Mouse (Mus musculus) liver, embryonic 14.5 days (tissue): ENCODE results near the gene Nup107. TPM values are rescaled to one million over a fixed set of nuclear protein-coding genes. Genes with fewer than 3 reads are reported as not detected.

Experiments used
- ATAC-seq: fragments of 200-750 bp; cut with Nextera tagmentation; 2 replicates; pipeline ENCODE4 v1.8.0; 2017; ENCODE audit warnings: moderate number of reproducible peaks, mild to moderate bottlenecking, moderate library complexity; ENCODE audit not compliant: insufficient read depth
- DNase-seq, 3 experiments: peaks; one replicate each; pipeline ENCODE4 v3.0.0-alpha.2; 2012 to 2013; ENCODE audit warnings: low read depth in 3 of 3, low spot score in 3 of 3
- H3K27ac ChIP-seq: fragments of 300-500 bp; sonication (generic); 2 replicates; pipeline ENCODE4 v1.5.1; 2014; ENCODE audit warnings: moderate library complexity, mild to moderate bottlenecking, control low read depth, inconsistent platforms
- H3K27me3 ChIP-seq: fragments of 300-500 bp; sonication (generic); 2 replicates; pipeline ENCODE4 v1.6.1; 2014; ENCODE audit warnings: mild to moderate bottlenecking, low read length, moderate library complexity; ENCODE audit not compliant: control insufficient read depth, insufficient read depth
- H3K36me3 ChIP-seq: fragments of 300-500 bp; sonication (generic); replicated peaks from 2 replicates; pipeline ENCODE4 v1.6.1; 2014; ENCODE audit warnings: low read depth; ENCODE audit not compliant: control insufficient read depth, insufficient read depth
- H3K4me1 ChIP-seq, 2 experiments: fragments of 200-500 bp in 1 of 2; fragments of 300-500 bp in 1 of 2; sonication (generic) in 1 of 2; replicated peaks; 2 replicates each; pipeline ENCODE4 v1.6.1; 2012 to 2014; ENCODE audit warnings: antibody characterized with exemption in 1 of 2, inconsistent platforms in 1 of 2, low read length in 1 of 2; ENCODE audit not compliant: control insufficient read depth in 2 of 2, insufficient read depth in 2 of 2
- H3K4me2 ChIP-seq: fragments of 300-500 bp; sonication (generic); 2 replicates; pipeline ENCODE4 v1.6.1; 2014; ENCODE audit warnings: low read depth, mild to moderate bottlenecking, control low read depth, moderate library complexity
- H3K4me3 ChIP-seq, 2 experiments: fragments of 200-500 bp in 1 of 2; fragments of 300-500 bp in 1 of 2; sonication (generic) in 1 of 2; 2 replicates each; pipeline ENCODE4 v1.5.1; 2012 to 2014; ENCODE audit warnings: low read depth in 2 of 2, low read length in 2 of 2, mild to moderate bottlenecking in 2 of 2, control low read depth in 1 of 2, inconsistent platforms in 1 of 2, moderate library complexity in 1 of 2; ENCODE audit not compliant: insufficient read depth in 1 of 2
- H3K9ac ChIP-seq: fragments of 300-500 bp; sonication (generic); replicated peaks from 2 replicates; pipeline ENCODE4 v1.6.1; 2014; ENCODE audit warnings: mild to moderate bottlenecking, control low read depth, moderate library complexity
- H3K9me3 ChIP-seq: fragments of 300-500 bp; sonication (generic); 2 replicates; pipeline ENCODE4 v1.6.1; 2016; ENCODE audit warnings: low read length, mixed read lengths; ENCODE audit not compliant: control insufficient read depth
- CTCF ChIP-seq: IDR thresholded peaks from 2 replicates; pipeline ENCODE4 v1.5.1; 2016; ENCODE audit warnings: antibody characterized with exemption, low read depth, control low read depth
- EP300 ChIP-seq: IDR thresholded peaks from 2 replicates; pipeline ENCODE4 v1.6.1; 2016; ENCODE audit warnings: antibody characterized with exemption, low read depth
- WGBS: fragments of 180-500 bp; shearing (Covaris S2); extraction: QIAGEN DNeasy Blood & Tissue Kit; methylation state at CpG from one replicate; pipeline ENCODE4 v1.1.7; 2014; ENCODE audit not compliant: insufficient replicate concordance; 5-methylcytosine and 5-hydroxymethylcytosine counted together
- polyA plus RNA-seq, 2 experiments: library from polyadenylated mRNA; depleted of rRNA in 1 of 2; stranded (reverse) in 1 of 2; unstranded in 1 of 2; fragments of >200 nt; fragmentation: Nextera tagmentation in 1 of 2; extraction: Ambion mirVana in 1 of 2; gene quantifications; 2 replicates each; pipeline versions ENCODE4 v1.2.1 to v1.2.3; 2012 to 2014

Nup107 gene
- polyA plus RNA-seq, 2 experiments, result 28.8 to 45.0 TPM

DNA sequence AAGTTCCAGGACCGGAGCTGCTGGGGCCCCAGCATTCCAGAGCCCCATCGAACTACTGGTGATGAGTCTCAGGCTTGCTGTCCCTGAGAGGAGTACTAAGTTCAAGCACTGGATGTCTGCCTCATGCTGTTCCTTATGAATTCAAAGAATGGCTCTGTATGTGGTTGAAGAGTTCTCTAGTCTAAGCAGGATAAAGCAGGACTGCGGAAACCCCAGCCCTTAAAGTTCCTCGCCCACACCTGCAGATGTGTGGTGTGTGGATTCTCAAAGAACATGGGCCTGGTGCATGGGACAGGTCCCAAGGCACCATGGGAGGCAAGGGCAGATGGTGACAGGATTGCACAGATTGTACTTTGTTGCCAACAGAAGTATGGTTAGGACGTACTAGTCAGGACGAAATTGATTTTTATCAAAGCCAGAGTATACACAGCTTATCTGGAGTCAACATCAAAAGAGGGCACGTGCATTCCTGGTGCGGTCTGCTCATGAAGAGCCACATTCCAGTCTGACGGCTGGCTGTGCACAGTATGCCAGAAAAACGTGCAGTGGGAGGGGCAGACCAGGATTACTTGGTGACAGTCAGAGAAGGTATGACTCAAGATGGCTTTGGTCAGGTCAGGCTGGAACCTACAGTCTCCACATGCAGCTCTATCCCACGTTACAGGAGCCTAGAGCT, 63.2 kb downstream of the Nup107 start:
- H3K9me3 ChIP-seq, result no peaks in the 10 kb centered on the region
- no peak overlapping the region for H3K9ac ChIP-seq
- 58% methylated on average over 11 of the region's 11 CpGs for WGBS
- H3K4me2 ChIP-seq, result no peak overlapping the region
- H3K27me3 ChIP-seq, result no peaks in the 10 kb centered on the region
- no peak overlapping the region for H3K4me3 ChIP-seq
- no peak for DNase-seq
- H3K27ac ChIP-seq, result no peak overlapping the region
- no peaks in the 10 kb centered on the region for H3K36me3 ChIP-seq
- peaks cover 15 to 33% of the 10 kb centered on the region in 2 experiments for H3K4me1 ChIP-seq
- no peak for TF ChIP-seq EP300
- TF ChIP-seq CTCF, result no peak
- ATAC-seq, result no peak

DNA sequence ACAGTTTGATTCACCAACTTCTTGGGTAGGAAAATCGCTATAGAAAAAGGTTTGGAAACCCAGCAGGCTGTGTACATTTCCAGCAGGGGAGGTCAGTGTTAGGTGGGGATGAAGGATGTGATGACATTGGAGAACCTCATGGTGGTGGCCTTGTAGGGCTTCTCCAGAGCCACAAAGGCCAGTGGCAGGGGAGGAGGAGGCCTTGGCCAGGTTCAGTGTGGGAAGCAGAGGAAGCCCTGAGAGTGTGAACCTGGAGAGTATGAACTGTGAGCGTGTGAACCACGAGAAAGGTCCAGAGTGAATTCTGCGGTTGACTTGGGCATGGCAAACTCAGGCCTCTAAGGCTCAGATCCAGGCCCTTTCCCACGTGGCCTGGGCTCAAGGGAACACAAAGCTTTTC, 63.9 kb downstream of the Nup107 start:
- TF ChIP-seq EP300, result no peak
- TF ChIP-seq CTCF, result no peak
- Histone ChIP-seq H3K27ac (no peak overlapping the region), H3K36me3 (no peaks in the 10 kb centered on the region), H3K9me3 (no peaks in the 10 kb centered on the region), H3K4me2 (no peak overlapping the region), H3K4me1 (peaks cover 15 to 32% of the 10 kb centered on the region in 2 experiments), H3K9ac (no peak overlapping the region), H3K27me3 (no peaks in the 10 kb centered on the region), H3K4me3 (no peak overlapping the region)
- DNase-seq, result no peak
- no peak for ATAC-seq
- 63% methylated on average over 5 of the region's 5 CpGs for WGBS

DNA sequence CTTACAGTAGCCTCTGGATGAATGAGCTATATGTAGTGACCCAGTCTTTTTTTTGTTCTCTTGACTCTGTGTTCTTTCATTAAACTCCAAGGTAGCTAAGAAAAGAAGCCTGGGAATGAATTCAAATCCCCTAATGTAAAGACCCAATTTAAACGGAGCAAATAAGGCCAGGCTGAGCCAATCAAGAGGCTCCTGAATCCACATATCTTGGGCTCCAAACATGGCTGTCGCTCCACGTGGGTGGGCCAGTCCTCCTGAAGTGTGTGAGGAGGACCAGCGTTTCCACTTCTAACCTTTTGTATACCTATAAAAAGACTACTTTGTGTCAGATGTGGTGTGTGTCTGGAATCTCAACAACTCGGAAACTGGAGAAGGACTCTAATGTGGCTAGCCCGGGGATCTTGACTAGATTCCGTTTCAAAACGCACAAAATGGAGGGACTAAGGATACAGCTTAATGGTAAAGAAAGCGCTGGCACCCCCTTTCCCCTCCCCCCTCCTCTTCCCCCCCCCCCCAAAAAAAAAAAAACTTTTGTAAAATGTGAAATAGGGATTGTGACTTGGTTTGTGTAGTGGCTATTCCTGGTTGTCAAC, 64.9 kb downstream of the Nup107 start:
- no peak overlapping the region for H3K4me2 ChIP-seq
- H3K27ac ChIP-seq, result no peak overlapping the region
- peaks cover 8 to 23% of the 10 kb centered on the region in 2 experiments for H3K4me1 ChIP-seq
- H3K27me3 ChIP-seq, result no peaks in the 10 kb centered on the region
- no peaks in the 10 kb centered on the region for H3K36me3 ChIP-seq
- H3K4me3 ChIP-seq, result no peak overlapping the region
- no peak for DNase-seq
- no peaks in the 10 kb centered on the region for H3K9me3 ChIP-seq
- no peak for ATAC-seq
- TF ChIP-seq EP300 (no peak), CTCF (no peak)
- no peak overlapping the region for H3K9ac ChIP-seq
- WGBS, result 69% methylated on average over 9 of the region's 9 CpGs

DNA sequence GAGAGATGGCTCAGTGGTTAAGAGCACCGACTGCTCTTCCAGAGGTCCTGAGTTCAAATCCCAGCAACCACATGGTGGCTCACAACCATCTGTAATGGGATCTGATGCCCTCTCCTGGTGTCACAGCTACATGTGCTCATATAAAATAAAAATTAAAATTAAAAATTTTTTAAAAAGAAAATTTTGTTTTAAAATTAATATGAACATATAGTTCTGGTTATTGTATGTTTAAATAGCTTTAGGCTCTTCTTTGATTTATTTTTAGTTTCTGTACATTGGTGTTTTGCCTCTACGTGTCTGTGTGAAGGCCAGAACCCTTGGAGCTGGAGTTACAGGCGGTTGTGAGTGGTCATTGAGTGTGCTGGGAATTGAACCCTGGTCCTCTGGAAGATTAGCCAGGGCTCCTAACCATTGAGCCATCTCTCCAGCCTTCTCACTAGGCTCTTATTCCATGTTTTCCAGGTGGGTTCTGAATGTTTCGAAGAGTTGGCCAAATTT, 65.6 kb downstream of the Nup107 start:
- Histone ChIP-seq H3K27ac (no peak overlapping the region), H3K36me3 (no peaks in the 10 kb centered on the region), H3K4me2 (no peak overlapping the region), H3K27me3 (no peaks in the 10 kb centered on the region), H3K9me3 (no peaks in the 10 kb centered on the region), H3K4me1 (peaks cover 6 to 17% of the 10 kb centered on the region in 2 experiments), H3K9ac (no peak overlapping the region), H3K4me3 (no peak overlapping the region)
- WGBS, result 71% methylated on average over 4 of the region's 4 CpGs
- TF ChIP-seq EP300 (no peak), CTCF (no peak)
- DNase-seq (no peak), ATAC-seq (no peak)

DNA sequence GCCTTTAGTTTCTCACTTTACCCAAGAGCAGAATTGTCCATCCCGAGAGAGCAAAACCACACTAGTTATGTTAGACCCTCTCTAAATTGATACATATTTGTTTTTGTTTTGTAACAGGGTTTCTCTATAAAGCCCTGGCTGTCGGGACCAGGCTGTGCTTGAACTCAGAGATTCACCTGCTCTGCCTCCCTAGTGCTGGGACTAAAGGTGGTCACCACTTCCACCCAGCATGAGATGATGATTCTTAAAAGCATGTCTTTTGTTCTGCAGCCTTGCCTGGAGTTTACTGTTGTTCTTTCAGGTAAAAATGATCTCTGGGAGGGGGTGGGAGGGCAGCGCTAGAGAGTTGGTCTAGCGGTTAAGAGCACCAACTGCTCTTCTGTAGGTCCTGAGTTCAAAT, 66.2 kb downstream of the Nup107 start:
- Histone ChIP-seq H3K9me3 (no peaks in the 10 kb centered on the region), H3K4me3 (no peak overlapping the region), H3K9ac (no peak overlapping the region), H3K36me3 (no peaks in the 10 kb centered on the region), H3K27me3 (no peaks in the 10 kb centered on the region), H3K4me1 (peaks cover 2 to 11% of the 10 kb centered on the region in 2 experiments), H3K27ac (no peak overlapping the region), H3K4me2 (no peak overlapping the region)
- TF ChIP-seq CTCF, result no peak
- no peak for TF ChIP-seq EP300
- DNase-seq, result no peak
- WGBS, result 77% methylated on average over 4 of the region's 4 CpGs
- ATAC-seq, result no peak
